ENCODE assay signal across 8 mouse cellular contexts in genomic region chr17:80825518-80825901, GRCm38 (mm10).
DNase-seq lines count a peak whose midpoint lies in the region; ATAC-seq and TF ChIP-seq lines count a peak whose summit lies in the region.

No protein-coding gene starts in this region.

- DNase-seq in hindbrain, embryonic 14.5 days (ENCODE audit: low spot score), result no peak
- peak; percentile 23 for DNase-seq in embryonic facial prominence, embryonic 11.5 days (ENCODE audit: low spot score)
- DNase-seq in lung, postnatal 0 days (ENCODE audit: low spot score), result peak; percentile 72
- DNase-seq in cerebellum, adult 11 months, result no peak
- no peak for DNase-seq in urinary bladder, adult 2 months (ENCODE audit: low spot score)
- no peak for DNase-seq in layer of hippocampus, postnatal 36 days

- 62% methylated on average over 10 of the region's 10 CpGs for WGBS in hindbrain, embryonic 13.5 days
- WGBS in hindbrain, embryonic 14.5 days, result 49% methylated on average over 10 of the region's 10 CpGs
- WGBS in embryonic facial prominence, embryonic 11.5 days, result 32% methylated on average over 10 of the region's 10 CpGs
- 16% methylated on average over 10 of the region's 10 CpGs for WGBS in lung, postnatal 0 days

- no peaks in the 10 kb centered on the region for H3K9me3 ChIP-seq in hindbrain, embryonic 13.5 days
- no peaks in the 10 kb centered on the region for H3K9me3 ChIP-seq in hindbrain, embryonic 14.5 days (ENCODE audit: control insufficient read depth, low read length)
- no peaks in the 10 kb centered on the region for H3K9me3 ChIP-seq in embryonic facial prominence, embryonic 11.5 days (replicated peaks; ENCODE audit: control insufficient read depth, low read length)
- H3K9me3 ChIP-seq in lung, postnatal 0 days (ENCODE audit: low read length), result no peaks in the 10 kb centered on the region

- ATAC-seq in hindbrain, embryonic 13.5 days (ENCODE audit: low FRiP score), result no peak
- no peak for ATAC-seq in hindbrain, embryonic 14.5 days (ENCODE audit: low FRiP score)
- peak; percentile 71 for ATAC-seq in embryonic facial prominence, embryonic 11.5 days (replicated peaks; ENCODE audit: insufficient number of reproducible peaks, low FRiP score, low TSS enrichment, low read depth)
- ATAC-seq in hematopoietic stem cell, adult 5-6 weeks (replicated peaks in 1 of 2; ENCODE audit: insufficient read depth in 1 of 2, low FRiP score in 2 of 2, low TSS enrichment in 1 of 2, low read depth in 1 of 2, poor library complexity in 2 of 2, severe bottlenecking in 2 of 2), result peak; percentile 28 to 58; a peak in 2 of 4 replicates
- ATAC-seq in lung, postnatal 0 days, result peak; percentile 81

- no peak overlapping the region for H3K4me2 ChIP-seq in hindbrain, embryonic 13.5 days
- H3K4me2 ChIP-seq in hindbrain, embryonic 14.5 days (replicated peaks), result no peak overlapping the region
- H3K4me2 ChIP-seq in embryonic facial prominence, embryonic 11.5 days (ENCODE audit: low read depth, low read length), result no peak overlapping the region
- H3K4me2 ChIP-seq in lung, postnatal 0 days (replicated peaks; ENCODE audit: low read depth, low read length), result 0 out of 2 replicates have a peak overlapping the region, but pooled peaks have one; percentile 17

- no peak for TF ChIP-seq CTCF in lung, postnatal 0 days (IDR thresholded peaks at IDR 0.05)

- no peaks in the 10 kb centered on the region for H3K27me3 ChIP-seq in hindbrain, embryonic 13.5 days
- no peaks in the 10 kb centered on the region for H3K27me3 ChIP-seq in hindbrain, embryonic 14.5 days (ENCODE audit: control insufficient read depth, insufficient read depth, low read length)
- no peaks in the 10 kb centered on the region for H3K27me3 ChIP-seq in embryonic facial prominence, embryonic 11.5 days (ENCODE audit: control insufficient read depth, insufficient read depth, low read length)
- H3K27me3 ChIP-seq in lung, postnatal 0 days (replicated peaks; ENCODE audit: insufficient read depth, low read length), result no peaks in the 10 kb centered on the region

- peak overlapping the region; percentile 49; the same call in 1 of the 2 replicates for H3K27ac ChIP-seq in hindbrain, embryonic 13.5 days
- no peak overlapping the region for H3K27ac ChIP-seq in hindbrain, embryonic 14.5 days
- H3K27ac ChIP-seq in embryonic facial prominence, embryonic 11.5 days (replicated peaks; ENCODE audit: low read depth, low read length), result peak overlapping the region; percentile 52
- H3K27ac ChIP-seq in lung, postnatal 0 days (ENCODE audit: low read length), result peak overlapping the region; percentile 69

- no peak overlapping the region for H3K9ac ChIP-seq in hindbrain, embryonic 13.5 days
- no peak overlapping the region for H3K9ac ChIP-seq in hindbrain, embryonic 14.5 days
- H3K9ac ChIP-seq in embryonic facial prominence, embryonic 11.5 days (replicated peaks; ENCODE audit: low read length), result no peak overlapping the region
- H3K9ac ChIP-seq in lung, postnatal 0 days (replicated peaks; ENCODE audit: low read depth), result no peak overlapping the region

- 0 out of 2 replicates have a peak, but pooled peaks have one; percentile 7 for TF ChIP-seq EP300 in lung, postnatal 0 days (IDR thresholded peaks at IDR 0.05)

- H3K4me3 ChIP-seq in hindbrain, embryonic 13.5 days, result no peak overlapping the region
- H3K4me3 ChIP-seq in hindbrain, embryonic 14.5 days (replicated peaks; ENCODE audit: low read length), result no peak overlapping the region
- H3K4me3 ChIP-seq in embryonic facial prominence, embryonic 11.5 days (ENCODE audit: low read depth, low read length), result no peak overlapping the region
- H3K4me3 ChIP-seq in lung, postnatal 0 days (ENCODE audit: low read depth, low read length), result no peak overlapping the region

- peaks cover 19% of the 10 kb centered on the region for H3K4me1 ChIP-seq in hindbrain, embryonic 13.5 days (replicated peaks)
- no peaks in the 10 kb centered on the region for H3K4me1 ChIP-seq in hindbrain, embryonic 14.5 days (replicated peaks; ENCODE audit: control insufficient read depth, insufficient read depth, low read length)
- H3K4me1 ChIP-seq in embryonic facial prominence, embryonic 11.5 days (ENCODE audit: control insufficient read depth, insufficient read depth, low read length), result no peaks in the 10 kb centered on the region; the same call in 1 of the 2 replicates
- peaks cover 15% of the 10 kb centered on the region for H3K4me1 ChIP-seq in lung, postnatal 0 days (ENCODE audit: insufficient read depth, low read depth, low read length)

- H3K36me3 ChIP-seq in hindbrain, embryonic 13.5 days, result no peaks in the 10 kb centered on the region
- H3K36me3 ChIP-seq in hindbrain, embryonic 14.5 days (replicated peaks; ENCODE audit: control insufficient read depth, insufficient read depth), result no peaks in the 10 kb centered on the region
- no peaks in the 10 kb centered on the region for H3K36me3 ChIP-seq in embryonic facial prominence, embryonic 11.5 days (replicated peaks; ENCODE audit: control insufficient read depth, insufficient read depth, low read depth, low read length)
- H3K36me3 ChIP-seq in lung, postnatal 0 days (ENCODE audit: insufficient read depth, low read length), result no peaks in the 10 kb centered on the region

Comparison
In these comparisons a context has a peak if more than half of its experiments do, and no peak if none do; other contexts are left out.
1. ATAC-seq: peak in embryonic facial prominence, embryonic 11.5 days (single experiment), hematopoietic stem cell, adult 5-6 weeks (2 of 2) and lung, postnatal 0 days (single experiment); none in hindbrain, embryonic 13.5 days (single experiment) and hindbrain, embryonic 14.5 days (single experiment).
2. DNase-seq: peak in embryonic facial prominence, embryonic 11.5 days (single experiment) and lung, postnatal 0 days (single experiment); none in hindbrain, embryonic 14.5 days (single experiment), cerebellum, adult 11 months (single experiment), urinary bladder, adult 2 months (single experiment) and layer of hippocampus, postnatal 36 days (0 of 2).